Mouse (Mus musculus): Measurements from ENCODE around the gene Iqcj.

The Iqcj gene

GRCm38 (mm10) chr3:67892026-67892705 is at the start of gene Iqcj, which contains the start of gene Iqschfp:
Gene Iqcj, plus strand, starts transcription at chr3:67892220.
Gene Iqschfp, plus strand, starts transcription at chr3:67892232.
- DNase-seq: no peak

GRCm38 (mm10) chr3:67852397-67852796 is 39.6 kb upstream of the Iqcj start:
- no peak for DNase-seq

GRCm38 (mm10) chr3:67861524-67861923 is 30.5 kb upstream of the Iqcj start:
- DNase-seq: no peak

GRCm38 (mm10) chr3:67867420-67868065 is 24.5 kb upstream of the Iqcj start:
- DNase-seq: no peak

GRCm38 (mm10) chr3:67869424-67869823 is 22.6 kb upstream of the Iqcj start:
- no peak for DNase-seq

GRCm38 (mm10) chr3:67877253-67877652 is 14.8 kb upstream of the Iqcj start:
- DNase-seq: no peak

GRCm38 (mm10) chr3:67884335-67884734 is 7.7 kb upstream of the Iqcj start:
- no peak for DNase-seq

GRCm38 (mm10) chr3:67886176-67886575 is 5.8 kb upstream of the Iqcj start:
- DNase-seq: no peak

GRCm38 (mm10) chr3:67887251-67887650 is 4.8 kb upstream of the Iqcj start:
- DNase-seq: no peak

- no peak for DNase-seq
These were observed 748 bp downstream of the Iqcj start for GRCm38 (mm10) chr3:67892768-67893167.

GRCm38 (mm10) chr3:67902517-67902916 is 10.5 kb downstream of the Iqcj start:
- no peak for DNase-seq

GRCm38 (mm10) chr3:67908586-67908985 is 16.6 kb downstream of the Iqcj start:
- DNase-seq: no peak

- DNase-seq: no peak
These were observed 26.1 kb downstream of the Iqcj start for GRCm38 (mm10) chr3:67918098-67918497.

GRCm38 (mm10) chr3:67918634-67919259 is 26.7 kb downstream of the Iqcj start:
- no peak for DNase-seq

- no peak for DNase-seq
These were observed 31.1 kb downstream of the Iqcj start for GRCm38 (mm10) chr3:67923095-67923494.

GRCm38 (mm10) chr3:67925453-67925852 is 33.4 kb downstream of the Iqcj start:
- no peak for DNase-seq

- no peak for DNase-seq
These were observed 38.6 kb downstream of the Iqcj start for GRCm38 (mm10) chr3:67930424-67931133.

GRCm38 (mm10) chr3:67931181-67931580 is 39.2 kb downstream of the Iqcj start:
- no peak for DNase-seq

- DNase-seq: no peak
These were observed 39.9 kb downstream of the Iqcj start for GRCm38 (mm10) chr3:67931914-67932313.

GRCm38 (mm10) chr3:67935829-67936228 is 43.8 kb downstream of the Iqcj start:
- no peak for DNase-seq

GRCm38 (mm10) chr3:67947000-67947399 is 55.0 kb downstream of the Iqcj start:
- DNase-seq: no peak

GRCm38 (mm10) chr3:67952517-67952940 is 60.5 kb downstream of the Iqcj start:
- no peak for DNase-seq

GRCm38 (mm10) chr3:67954459-67955065 is 62.5 kb downstream of the Iqcj start:
- peak; percentile 5 for DNase-seq

Measured in lung, postnatal 10 days (tissue).